20 mouse cellular contexts compared by ENCODE assay signal in genomic region chr5:46406969-46407368, GRCm38 (mm10).
A peak's percentile ranks its signal among the peaks of the same experiment; 100 is the strongest.
DNase-seq lines count a peak whose midpoint lies in the region; ATAC-seq lines count a peak whose summit lies in the region.
"Had no signal": no experiment of that assay in that cellular context is flagged by ENCODE, and none has a peak within 500 bp of the region (broad histone marks: within the 10 kb centered on the region; RNA-seq: fewer than 3 reads in every experiment).

No protein-coding gene starts in this region.

- H3K4me1 ChIP-seq in hindbrain, embryonic 13.5 days (replicated peaks) = 0 out of 2 replicates have a peak, but pooled peaks cover 3% of the 10 kb centered on the region
- H3K4me1 ChIP-seq: embryonic facial prominence, embryonic 10.5 days; forebrain, embryonic 10.5 days; heart, embryonic 12.5 days; hindbrain, embryonic 15.5 days had no signal

- no peak overlapping the region for H3K4me2 ChIP-seq in hindbrain, embryonic 13.5 days
- H3K4me2 ChIP-seq: heart, embryonic 12.5 days; hindbrain, embryonic 15.5 days had no signal

- intact Hi-C loops in left cerebral cortex, postnatal 4 days (cut with DNase I) = no loop called here
- intact Hi-C loops in left cerebral cortex, postnatal 14 days (cut with DNase I) = no loop called here

- no peaks in the 10 kb centered on the region for H3K9me3 ChIP-seq in hindbrain, embryonic 13.5 days
- H3K9me3 ChIP-seq: embryonic facial prominence, embryonic 10.5 days; forebrain, embryonic 10.5 days; G1E; heart, embryonic 12.5 days; hindbrain, embryonic 15.5 days had no signal

- H3K27ac ChIP-seq in hindbrain, embryonic 13.5 days = no peak overlapping the region
- H3K27ac ChIP-seq: embryonic facial prominence, embryonic 10.5 days; forebrain, embryonic 10.5 days; gastrocnemius, adult 2 months; hindbrain, embryonic 15.5 days had no signal

- no peaks in the 10 kb centered on the region for H3K27me3 ChIP-seq in hindbrain, embryonic 13.5 days
- H3K27me3 ChIP-seq: heart, embryonic 12.5 days; hindbrain, embryonic 15.5 days had no signal

- no peak overlapping the region for H3K4me3 ChIP-seq in hindbrain, embryonic 13.5 days
- H3K4me3 ChIP-seq: embryonic facial prominence, embryonic 10.5 days; forebrain, embryonic 10.5 days; gastrocnemius, adult 2 months; heart, embryonic 12.5 days; hindbrain, embryonic 15.5 days had no signal

- ATAC-seq in hindbrain, embryonic 13.5 days (ENCODE audit: low FRiP score) = 0 out of 2 replicates have a peak, but pooled peaks have one; percentile 52
- no peak for ATAC-seq in erythroid progenitor cell, adult 5-6 weeks (replicated peaks; ENCODE audit: low FRiP score, poor library complexity, severe bottlenecking)
- ATAC-seq: CD4-positive, CD25-positive, alpha-beta regulatory T cell, adult 4 months; forebrain, embryonic 14.5 days had no signal

- WGBS in hindbrain, embryonic 13.5 days = 52% methylated on average over 2 of the region's 2 CpGs

- peak; percentile 12 to 46 for DNase-seq in cerebellum, postnatal 10 days
- DNase-seq in cerebellum, adult 11 months = no peak
- peak; percentile 53 for DNase-seq in left cerebral cortex, postnatal 4 days
- no peak for DNase-seq in left cerebral cortex, postnatal 14 days (ENCODE audit: low spot score in 2 of 2)
- peak; percentile 7 for DNase-seq in retina, postnatal 1 day
- DNase-seq: adrenal gland, adult 8-10 months; adrenal gland, postnatal 36 days; B cell, adult 2 months; cerebellum, adult 8-10 months; gastrocnemius, adult 2 months; gastrocnemius, postnatal 25 days had no signal

- no peak overlapping the region for H3K9ac ChIP-seq in hindbrain, embryonic 13.5 days
- H3K9ac ChIP-seq: heart, embryonic 12.5 days; hindbrain, embryonic 15.5 days had no signal

- no peaks in the 10 kb centered on the region for H3K36me3 ChIP-seq in hindbrain, embryonic 13.5 days
- H3K36me3 ChIP-seq: embryonic facial prominence, embryonic 10.5 days; forebrain, embryonic 10.5 days; G1E; heart, embryonic 12.5 days; hindbrain, embryonic 15.5 days had no signal

Comparison
In these comparisons a context has a peak if more than half of its experiments do, and no peak if none do; other contexts are left out.
1. DNase-seq: peak in cerebellum, postnatal 10 days (2 of 2), left cerebral cortex, postnatal 4 days (single experiment) and retina, postnatal 1 day (single experiment); none in cerebellum, adult 11 months (single experiment) and left cerebral cortex, postnatal 14 days (0 of 2).